Comparison of ENCODE assay signal across 7 mouse cellular contexts in the genomic region with DNA sequence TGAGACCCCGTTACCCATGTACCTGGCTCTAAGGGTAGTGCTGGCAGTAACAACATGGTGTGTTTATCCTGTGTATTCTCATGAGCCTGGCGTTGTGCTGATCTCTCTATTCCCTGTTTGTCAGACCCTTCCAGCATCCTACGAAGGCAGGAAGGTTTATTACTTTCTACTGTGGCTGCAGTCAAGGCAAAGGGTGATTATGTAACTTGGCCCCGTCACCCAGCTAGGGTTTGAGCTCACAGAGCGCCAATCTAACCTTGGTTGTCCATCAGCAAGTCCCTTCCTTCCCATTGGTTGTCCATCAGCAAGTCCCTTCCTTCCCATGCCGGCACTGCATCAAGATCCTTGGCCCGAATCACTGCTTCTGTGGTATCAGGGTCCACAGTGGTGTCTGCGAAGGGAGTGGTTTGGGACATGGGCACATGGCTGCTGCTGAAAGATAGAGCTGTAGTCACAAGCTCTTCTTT.
DNase-seq lines count a peak whose midpoint lies in the region; ATAC-seq and TF ChIP-seq lines count a peak whose summit lies in the region.

No protein-coding gene starts in this region.

- DNase-seq in midbrain, embryonic 11.5 days (ENCODE audit: low spot score, missing footprints), result no peak
- DNase-seq in cerebellum, postnatal 10 days, result peak; percentile 83
- DNase-seq in hindbrain, embryonic 14.5 days (ENCODE audit: low spot score), result no peak
- no peak for DNase-seq in stomach, postnatal 0 days (ENCODE audit: low spot score)
- no peak for DNase-seq in gastrocnemius, postnatal 36 days
- no peak for DNase-seq in thymus, postnatal 0 days (ENCODE audit: low spot score)

- H3K4me1 ChIP-seq in midbrain, embryonic 12.5 days, result 0 out of 2 replicates have a peak, but pooled peaks cover 5% of the 10 kb centered on the region
- H3K4me1 ChIP-seq in midbrain, embryonic 11.5 days (ENCODE audit: control insufficient read depth, insufficient read depth, low read length), result no peaks in the 10 kb centered on the region
- peaks cover 11% of the 10 kb centered on the region; the same call in 1 of the 2 replicates for H3K4me1 ChIP-seq in hindbrain, embryonic 14.5 days (replicated peaks; ENCODE audit: control insufficient read depth, insufficient read depth, low read length)
- 0 out of 2 replicates have a peak, but pooled peaks cover 5% of the 10 kb centered on the region for H3K4me1 ChIP-seq in stomach, postnatal 0 days (replicated peaks; ENCODE audit: control insufficient read depth, insufficient read depth)

- TF ChIP-seq EP300 in stomach, postnatal 0 days (optimal IDR thresholded peaks at IDR 0.05), result no peak

- WGBS in midbrain, embryonic 12.5 days, result 75% methylated on average over 8 of the region's 8 CpGs
- whole genome bisulfite sequencing in midbrain, embryonic 11.5 days, result 72% methylated on average over 8 of the region's 8 CpGs
- 77% methylated on average over 8 of the region's 8 CpGs for WGBS in hindbrain, embryonic 14.5 days
- WGBS in stomach, postnatal 0 days, result 73% methylated on average over 8 of the region's 8 CpGs

- H3K4me3 ChIP-seq in midbrain, embryonic 12.5 days, result no peak overlapping the region
- H3K4me3 ChIP-seq in midbrain, embryonic 11.5 days (ENCODE audit: low read depth, low read length), result no peak overlapping the region
- H3K4me3 ChIP-seq in hindbrain, embryonic 14.5 days (replicated peaks; ENCODE audit: low read length), result no peak overlapping the region
- no peak overlapping the region for H3K4me3 ChIP-seq in stomach, postnatal 0 days (ENCODE audit: low read depth, low read length)

- no peak for ATAC-seq in midbrain, embryonic 12.5 days (ENCODE audit: low FRiP score, low read depth)
- ATAC-seq in midbrain, embryonic 11.5 days (ENCODE audit: low FRiP score), result no peak
- ATAC-seq in hindbrain, embryonic 14.5 days (ENCODE audit: low FRiP score), result peak; percentile 34; the same call in 1 of the 2 replicates
- no peak for ATAC-seq in stomach, postnatal 0 days (ENCODE audit: low FRiP score, low TSS enrichment)

- intact Hi-C loops in gastrocnemius, postnatal 36 days (cut with DNase I), result no loop called here

- no peaks in the 10 kb centered on the region for H3K27me3 ChIP-seq in midbrain, embryonic 12.5 days
- H3K27me3 ChIP-seq in midbrain, embryonic 11.5 days (ENCODE audit: control insufficient read depth, insufficient read depth, low read length), result no peaks in the 10 kb centered on the region
- H3K27me3 ChIP-seq in hindbrain, embryonic 14.5 days (ENCODE audit: control insufficient read depth, insufficient read depth, low read length), result no peaks in the 10 kb centered on the region
- H3K27me3 ChIP-seq in stomach, postnatal 0 days (ENCODE audit: control insufficient read depth, insufficient read depth, low read length), result no peaks in the 10 kb centered on the region

- no peak for TF ChIP-seq CTCF in stomach, postnatal 0 days (IDR thresholded peaks at IDR 0.05; ENCODE audit: low read depth)

- no peaks in the 10 kb centered on the region for H3K36me3 ChIP-seq in midbrain, embryonic 12.5 days
- H3K36me3 ChIP-seq in midbrain, embryonic 11.5 days (ENCODE audit: control insufficient read depth, insufficient read depth, low read length), result no peaks in the 10 kb centered on the region
- H3K36me3 ChIP-seq in hindbrain, embryonic 14.5 days (replicated peaks; ENCODE audit: control insufficient read depth, insufficient read depth), result no peaks in the 10 kb centered on the region
- no peaks in the 10 kb centered on the region for H3K36me3 ChIP-seq in stomach, postnatal 0 days (ENCODE audit: control insufficient read depth, insufficient read depth, low read length)

- H3K27ac ChIP-seq in midbrain, embryonic 12.5 days (replicated peaks), result 0 out of 2 replicates have a peak overlapping the region, but pooled peaks have one; percentile 3
- H3K27ac ChIP-seq in midbrain, embryonic 11.5 days (ENCODE audit: low read depth, low read length), result no peak overlapping the region
- H3K27ac ChIP-seq in hindbrain, embryonic 14.5 days, result no peak overlapping the region
- H3K27ac ChIP-seq in stomach, postnatal 0 days (replicated peaks), result peak overlapping the region; percentile 58

- no peak overlapping the region for H3K4me2 ChIP-seq in midbrain, embryonic 12.5 days (replicated peaks)
- no peak overlapping the region for H3K4me2 ChIP-seq in midbrain, embryonic 11.5 days
- no peak overlapping the region for H3K4me2 ChIP-seq in hindbrain, embryonic 14.5 days (replicated peaks)
- no peak overlapping the region for H3K4me2 ChIP-seq in stomach, postnatal 0 days (replicated peaks; ENCODE audit: low read depth)

- no peak overlapping the region for H3K9ac ChIP-seq in midbrain, embryonic 12.5 days (replicated peaks)
- no peak overlapping the region for H3K9ac ChIP-seq in midbrain, embryonic 11.5 days (ENCODE audit: low read length)
- no peak overlapping the region for H3K9ac ChIP-seq in hindbrain, embryonic 14.5 days
- H3K9ac ChIP-seq in stomach, postnatal 0 days (ENCODE audit: low read length), result no peak overlapping the region

- no peaks in the 10 kb centered on the region for H3K9me3 ChIP-seq in midbrain, embryonic 12.5 days
- H3K9me3 ChIP-seq in midbrain, embryonic 11.5 days (ENCODE audit: control insufficient read depth, low read length), result no peaks in the 10 kb centered on the region
- H3K9me3 ChIP-seq in hindbrain, embryonic 14.5 days (ENCODE audit: control insufficient read depth, low read length), result no peaks in the 10 kb centered on the region
- H3K9me3 ChIP-seq in stomach, postnatal 0 days (ENCODE audit: control insufficient read depth, low read length), result no peaks in the 10 kb centered on the region

Comparison
In these comparisons a context has a peak if more than half of its experiments do, and no peak if none do; other contexts are left out.
1. H3K27ac ChIP-seq: peak in midbrain, embryonic 12.5 days (single experiment) and stomach, postnatal 0 days (single experiment); none in midbrain, embryonic 11.5 days (single experiment) and hindbrain, embryonic 14.5 days (single experiment).
2. DNase-seq: peak in cerebellum, postnatal 10 days (2 of 2); none in midbrain, embryonic 11.5 days (single experiment), hindbrain, embryonic 14.5 days (single experiment), stomach, postnatal 0 days (single experiment), gastrocnemius, postnatal 36 days (0 of 2) and thymus, postnatal 0 days (single experiment).